Mouse (Mus musculus) embryo, embryonic 11.5 days (tissue): ENCODE data around the gene Itsn1.

Source experiments
- DNase-seq: peaks from one replicate; pipeline ENCODE4 v3.0.0-alpha.2; 2012; ENCODE audit warnings: low read depth, low spot score

Gene Itsn1

DNA sequence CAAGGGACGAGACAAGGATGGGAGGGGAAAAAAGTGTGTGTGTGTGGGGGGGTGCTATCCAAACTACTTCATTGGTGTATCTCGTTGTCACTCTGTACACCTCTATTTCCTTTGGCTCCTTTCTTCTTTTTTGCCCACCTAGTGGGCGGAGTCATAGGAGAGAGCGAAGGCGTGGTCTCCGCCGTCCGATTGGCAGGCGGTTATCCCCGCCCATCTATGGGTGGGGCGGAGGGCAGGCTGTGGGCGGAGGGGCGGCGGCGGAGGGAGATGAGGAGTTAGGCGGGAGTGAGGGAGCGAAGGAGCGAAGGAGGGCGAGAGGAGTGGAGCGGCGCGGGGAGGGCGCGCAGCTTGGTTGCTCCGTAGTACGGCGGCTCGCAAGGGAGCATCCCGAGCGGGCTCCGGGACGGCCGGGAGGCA lies at the start of gene Itsn1:
Gene Itsn1, plus strand, starts transcription at position 216 of the 417 bp plus-strand sequence.
- DNase-seq = peak; percentile 97

- no peak for DNase-seq
Observed at GRCm38 (mm10) chr16:91680656-91681055, 48.4 kb upstream of the Itsn1 start.

GRCm38 (mm10) chr16:91685526-91685925 lies 43.6 kb upstream of the Itsn1 start:
- no peak for DNase-seq

- no peak for DNase-seq
Observed at GRCm38 (mm10) chr16:91686369-91686768, 42.7 kb upstream of the Itsn1 start.

DNA sequence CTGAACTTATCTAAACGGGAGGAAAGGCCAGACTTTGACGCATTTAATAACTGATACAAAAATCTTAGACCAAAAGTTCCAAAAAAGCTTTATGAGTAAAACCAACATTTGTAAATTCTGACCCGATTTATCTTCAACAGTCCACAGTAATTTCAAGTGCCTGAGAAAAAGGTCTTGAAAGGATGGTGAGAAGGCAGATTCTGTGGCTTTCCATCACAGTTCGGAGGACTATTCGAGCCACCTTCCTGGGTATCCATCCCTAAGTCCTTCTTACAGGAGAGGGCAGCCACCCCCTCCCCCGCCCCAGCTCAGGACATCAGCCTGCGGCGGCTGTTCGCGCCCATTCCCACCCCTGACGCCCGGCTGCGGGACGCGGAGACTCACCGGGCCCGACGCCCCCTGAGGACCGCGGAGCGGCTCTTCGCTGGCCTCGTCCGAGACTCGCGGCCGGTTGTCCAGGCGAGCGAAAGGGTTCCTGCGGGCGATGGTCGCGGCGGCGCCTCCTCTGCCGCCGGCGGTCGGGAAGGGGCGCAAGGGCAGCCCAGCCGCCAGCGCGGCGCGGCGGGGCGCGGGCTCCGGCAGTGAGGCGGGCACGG lies 41.0 kb upstream of the Itsn1 start:
- no peak for DNase-seq

- peak; percentile 85 for DNase-seq
Observed at GRCm38 (mm10) chr16:91688619-91689334, 40.3 kb upstream of the Itsn1 start, which contains the start of gene Donson. Gene Donson (minus strand): TSS chr16:91688770.

DNA sequence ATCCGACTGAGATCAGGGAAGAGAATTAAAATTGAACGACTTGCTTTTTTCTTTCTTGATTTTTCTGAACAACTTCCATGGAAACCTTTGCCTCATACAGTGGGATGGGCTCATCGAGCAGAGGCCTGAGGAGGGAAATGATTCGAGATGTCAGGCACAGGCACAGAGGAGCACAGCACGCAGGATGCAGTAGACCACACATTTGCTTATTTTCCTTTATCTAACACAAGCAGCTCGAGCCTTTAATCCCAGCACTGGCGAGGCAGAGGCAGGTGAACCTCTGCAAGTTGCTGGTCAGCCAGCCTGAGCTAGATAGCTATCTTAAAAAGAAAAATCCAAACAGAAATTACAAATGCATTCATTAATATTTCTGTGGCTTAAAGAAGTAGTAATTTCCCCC lies 39.3 kb upstream of the Itsn1 start:
- DNase-seq = no peak

- peak; percentile 63 for DNase-seq
Observed at GRCm38 (mm10) chr16:91694455-91695084, 34.5 kb upstream of the Itsn1 start.

DNA sequence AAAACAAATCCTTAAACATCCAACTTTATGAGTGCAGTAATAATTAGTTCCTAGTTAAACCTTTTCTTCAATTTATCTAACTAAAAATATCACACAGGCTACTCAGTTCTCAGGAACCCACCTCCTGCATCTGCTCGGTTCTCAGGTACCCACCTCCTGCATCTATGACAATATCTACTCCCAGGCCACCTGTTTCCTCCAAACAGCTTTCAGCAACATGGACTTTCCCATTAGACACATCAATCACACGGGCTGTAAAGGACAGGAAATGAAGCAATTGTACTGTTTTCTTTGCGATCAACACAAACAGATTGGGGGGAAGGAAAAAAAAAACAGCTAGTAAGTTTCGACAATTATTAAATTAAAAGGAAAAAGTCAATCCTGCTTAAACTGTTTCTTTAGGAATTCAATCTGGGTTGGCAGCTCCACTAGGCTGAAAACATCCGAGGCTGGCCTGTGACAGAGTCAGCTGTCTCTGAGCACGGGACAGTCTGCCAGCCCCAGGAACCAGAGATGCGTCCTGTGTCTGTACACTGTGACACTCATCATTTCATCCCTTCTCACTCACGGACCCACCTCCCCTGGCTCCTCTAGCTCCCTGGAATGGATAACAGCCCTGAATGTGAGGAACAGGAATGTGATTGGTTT lies 33.8 kb upstream of the Itsn1 start:
- DNase-seq = no peak

DNA sequence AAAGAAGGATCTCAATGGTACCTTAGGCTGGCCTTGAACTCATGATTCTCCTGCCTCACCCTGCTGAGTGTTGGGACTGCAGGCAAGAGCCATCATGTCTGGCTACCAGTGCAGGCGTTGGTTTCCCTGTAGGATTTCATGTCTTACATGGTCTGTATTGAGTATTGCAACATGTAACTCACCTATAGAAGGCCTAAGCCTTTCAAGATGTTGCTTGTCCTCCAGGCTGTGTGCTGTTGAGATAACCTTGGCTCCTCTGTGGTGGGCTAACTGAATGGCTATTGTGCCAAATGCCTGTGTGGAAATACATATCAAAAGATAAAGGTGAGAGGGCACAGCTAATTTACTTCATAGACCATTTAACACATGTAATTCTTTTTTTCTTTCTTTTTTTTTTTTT lies 30.1 kb upstream of the Itsn1 start:
- no peak for DNase-seq

- DNase-seq = no peak
Observed at GRCm38 (mm10) chr16:91701908-91702307, 27.2 kb upstream of the Itsn1 start.

DNA sequence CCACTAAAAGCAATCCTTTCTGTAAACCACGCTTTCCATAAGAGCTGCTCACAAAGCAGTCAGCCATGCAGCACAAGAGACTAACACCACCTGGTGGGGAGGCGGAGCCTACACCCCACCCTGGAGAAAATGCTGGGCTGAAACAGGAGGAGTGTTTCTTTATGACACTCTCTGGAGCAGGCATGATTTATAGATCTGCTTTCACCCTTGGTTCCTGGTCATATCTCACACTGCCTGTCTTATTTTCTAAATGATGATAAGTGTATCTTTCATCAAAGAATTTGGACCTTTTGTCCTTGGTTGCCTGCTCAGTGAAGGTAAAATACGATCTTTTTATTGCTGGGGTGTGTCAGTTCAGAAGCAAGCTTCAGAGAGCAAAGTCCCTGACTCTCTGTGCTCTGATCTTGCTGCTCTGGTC lies 26.3 kb upstream of the Itsn1 start:
- no peak for DNase-seq

DNA sequence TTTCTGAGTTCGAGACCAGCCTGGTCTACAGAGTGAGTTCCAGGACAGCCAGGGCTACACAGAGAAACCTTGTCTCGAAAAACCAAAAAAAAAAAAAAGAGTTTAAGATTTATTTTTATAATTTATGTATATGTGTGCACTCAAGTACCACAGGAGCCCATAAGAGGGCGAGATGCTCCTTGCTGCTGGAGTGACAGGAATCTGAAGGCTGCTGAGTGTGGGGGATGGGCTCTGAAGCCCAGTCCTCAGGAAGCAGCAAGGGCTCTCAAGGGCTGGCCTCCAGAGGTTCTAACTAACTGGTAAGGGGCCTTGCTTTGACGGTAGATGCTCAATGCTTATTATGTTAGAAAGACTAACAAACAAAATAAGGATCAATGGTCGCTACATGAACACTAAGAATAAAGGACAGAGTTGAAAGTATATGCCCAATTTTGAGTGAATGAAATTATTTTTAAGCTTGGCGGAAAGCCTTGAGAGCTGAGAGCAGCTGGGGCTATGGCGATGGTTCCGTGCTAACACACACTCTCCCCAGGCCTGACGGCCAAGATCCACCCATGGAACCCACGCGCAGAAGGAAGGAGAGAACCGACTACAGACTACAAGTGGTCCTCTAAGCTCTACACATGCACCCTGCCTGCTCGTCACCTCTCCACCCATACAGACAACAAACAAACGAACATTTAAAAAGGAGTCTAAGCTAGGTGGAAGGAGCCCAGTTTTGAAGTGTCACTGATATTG lies 24.3 kb upstream of the Itsn1 start:
- no peak for DNase-seq

GRCm38 (mm10) chr16:91710241-91710640 lies 18.8 kb upstream of the Itsn1 start:
- no peak for DNase-seq

GRCm38 (mm10) chr16:91716927-91717349 lies 12.1 kb upstream of the Itsn1 start:
- no peak for DNase-seq

DNA sequence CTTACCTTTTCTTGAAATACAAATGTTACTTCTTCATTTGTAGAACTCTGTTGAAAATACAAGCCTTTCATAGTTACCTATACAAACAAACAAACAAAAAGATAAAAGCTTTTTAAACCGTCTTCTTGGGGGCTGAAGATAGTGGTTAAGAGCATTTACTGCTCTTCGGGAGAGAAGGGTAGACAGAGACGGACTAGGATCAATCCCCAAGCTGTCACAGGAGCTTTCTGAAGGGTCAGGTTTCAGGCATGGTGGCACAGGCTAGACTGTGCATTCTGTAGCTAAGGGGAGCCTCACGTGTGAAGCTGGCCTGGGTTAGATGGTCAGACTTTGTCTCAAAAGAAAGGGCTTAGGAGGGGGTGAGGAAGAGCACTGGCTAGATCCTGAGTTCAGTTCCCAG lies 11.7 kb upstream of the Itsn1 start:
- DNase-seq = no peak

- DNase-seq = no peak
Observed at GRCm38 (mm10) chr16:91724247-91724646, 4.8 kb upstream of the Itsn1 start.

- DNase-seq = no peak
Observed at GRCm38 (mm10) chr16:91727433-91727832, 1.6 kb upstream of the Itsn1 start.

DNA sequence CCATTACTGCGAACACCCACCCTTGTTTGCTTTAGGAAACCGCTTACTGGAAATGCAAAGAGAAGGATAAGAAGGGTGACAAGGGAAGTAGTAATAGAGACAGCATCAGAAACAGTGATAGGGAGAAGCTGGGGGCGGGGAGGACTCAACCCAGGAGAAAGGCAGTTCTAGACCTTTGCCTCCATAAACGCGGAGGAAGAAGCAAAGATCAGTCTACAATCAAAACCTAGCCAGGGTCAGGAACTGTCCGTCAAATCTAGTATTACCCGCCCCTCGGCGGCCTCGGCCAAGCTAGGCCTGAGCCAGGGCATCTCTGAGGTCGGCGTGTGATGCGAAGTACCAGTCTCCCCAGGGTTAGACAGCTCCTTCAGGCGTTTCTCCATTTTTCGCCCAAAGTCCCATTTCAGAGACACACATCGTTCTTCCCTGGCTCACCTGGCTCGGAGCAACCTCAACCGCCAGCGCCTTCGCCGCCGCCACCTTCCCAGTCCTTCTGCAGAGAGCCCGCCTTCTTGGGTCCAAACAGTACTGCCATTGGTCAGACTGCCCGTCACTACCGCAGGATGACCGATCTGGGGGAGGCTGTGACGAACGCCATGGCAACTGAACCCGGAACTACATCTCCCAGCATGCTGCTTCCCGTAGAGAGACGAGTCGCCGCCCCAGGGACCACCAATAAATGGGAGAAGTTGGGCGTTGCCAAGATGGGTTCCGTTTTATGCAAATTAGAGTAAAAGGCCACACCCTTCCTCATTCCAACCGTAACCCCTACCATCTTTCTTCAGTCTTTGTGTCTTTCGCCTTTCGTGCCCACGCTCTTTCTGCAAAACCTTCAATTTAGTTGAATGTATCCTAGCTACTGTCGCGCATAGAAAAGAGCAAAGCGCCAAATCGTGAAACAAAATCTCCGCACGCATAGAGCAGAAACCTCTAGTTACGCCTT lies 687 bp upstream of the Itsn1 start, which contains the start of gene Cryzl1:
Gene Cryzl1, minus strand, starts transcription at position 853 of the 943 bp plus-strand sequence.
- peak; percentile 95 for DNase-seq

GRCm38 (mm10) chr16:91729821-91730441 lies 850 bp downstream of the Itsn1 start:
- DNase-seq = peak; percentile 27
